Mouse (Mus musculus) midbrain, embryonic 11.5 days (tissue): Measurements from ENCODE around the gene Tmprss6. TPM values are rescaled to one million over a fixed set of nuclear protein-coding genes. Genes with fewer than 3 reads are reported as not detected.

Experiments
- ATAC-seq: fragments of 200-750 bp; cut with Nextera tagmentation; 2 replicates; pipeline ENCODE4 v1.8.0; 2017; ENCODE audit warnings: moderate TSS enrichment, moderate library complexity; ENCODE audit not compliant: low FRiP score
- DNase-seq: peaks from one replicate; pipeline ENCODE4 v3.0.0; 2015; ENCODE audit warnings: low spot score; ENCODE audit errors: missing footprints
- H3K27ac ChIP-seq: fragments of 300-500 bp; sonication (generic); 2 replicates; pipeline ENCODE4 v1.5.1; 2014; ENCODE audit warnings: low read depth, low read length
- H3K27me3 ChIP-seq: fragments of 300-500 bp; sonication (generic); 2 replicates; pipeline ENCODE4 v1.6.1; 2014; ENCODE audit warnings: mild to moderate bottlenecking, low read length, moderate library complexity, mixed read lengths; ENCODE audit not compliant: control insufficient read depth, insufficient read depth
- H3K36me3 ChIP-seq: fragments of 300-500 bp; sonication (generic); 2 replicates; pipeline ENCODE4 v1.6.1; 2014; ENCODE audit warnings: mild to moderate bottlenecking, low read length, moderate library complexity, mixed read lengths; ENCODE audit not compliant: control insufficient read depth, insufficient read depth
- H3K4me1 ChIP-seq: fragments of 300-500 bp; sonication (generic); 2 replicates; pipeline ENCODE4 v1.6.1; 2014; ENCODE audit warnings: low read length; ENCODE audit not compliant: control insufficient read depth, insufficient read depth
- H3K4me2 ChIP-seq: fragments of 300-500 bp; sonication (generic); 2 replicates; pipeline ENCODE4 v1.6.1; 2014; ENCODE audit warnings: mild to moderate bottlenecking, moderate library complexity
- H3K4me3 ChIP-seq: fragments of 300-500 bp; sonication (generic); 2 replicates; pipeline ENCODE4 v1.5.1; 2014; ENCODE audit warnings: low read depth, low read length
- H3K9ac ChIP-seq: fragments of 300-500 bp; sonication (generic); 2 replicates; pipeline ENCODE4 v1.6.1; 2014; ENCODE audit warnings: low read length
- H3K9me3 ChIP-seq: fragments of 300-500 bp; sonication (generic); 2 replicates; pipeline ENCODE4 v1.6.1; 2016; ENCODE audit warnings: low read length; ENCODE audit not compliant: control insufficient read depth
- WGBS: fragments of 180-500 bp; shearing (Covaris S2); extraction: QIAGEN DNeasy Blood & Tissue Kit; methylation state at CpG from one replicate; pipeline ENCODE4 v1.1.7; 2014; 5-methylcytosine and 5-hydroxymethylcytosine counted together
- polyA plus RNA-seq: library from polyadenylated mRNA; unstranded; fragments of >200 nt; fragmentation: Nextera tagmentation; extraction: Ambion mirVana; gene quantifications from 2 replicates; pipeline ENCODE4 v1.2.1, GENCODE M21; 2014

Tmprss6 gene
- polyA plus RNA-seq, 1 experiment from 2014 or later: 0.07 TPM

DNA sequence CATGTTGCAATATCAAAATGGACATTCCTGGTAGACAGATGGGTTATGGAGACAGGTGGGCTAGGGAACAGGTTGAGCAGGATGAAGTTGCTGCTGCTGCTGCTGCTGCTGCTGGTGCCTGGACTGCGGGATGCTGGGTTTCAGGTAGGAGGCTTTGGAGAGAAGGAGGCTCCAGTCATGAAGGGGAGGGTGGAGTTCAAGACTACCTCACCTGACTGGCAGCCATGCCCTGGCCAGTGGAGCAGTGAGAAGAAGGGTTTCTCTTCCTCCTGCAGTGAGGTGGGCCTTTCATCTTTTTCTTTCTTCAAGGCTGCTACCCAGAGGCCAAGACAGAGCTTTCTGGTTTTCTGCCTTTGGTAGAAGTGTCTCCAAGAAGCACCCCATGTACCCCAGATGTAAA is 8.4 kb upstream of the Tmprss6 start:
- no peak overlapping the region for H3K4me3 ChIP-seq
- WGBS: 100% methylated on average over 1 of the region's 1 CpGs
- no peaks in the 10 kb centered on the region for H3K27me3 ChIP-seq
- no peaks in the 10 kb centered on the region for H3K36me3 ChIP-seq
- ATAC-seq (no peak), DNase-seq (no peak)
- H3K9me3 ChIP-seq: no peaks in the 10 kb centered on the region
- no peak overlapping the region for H3K27ac ChIP-seq
- no peak overlapping the region for H3K4me2 ChIP-seq
- no peaks in the 10 kb centered on the region for H3K4me1 ChIP-seq
- H3K9ac ChIP-seq: no peak overlapping the region

DNA sequence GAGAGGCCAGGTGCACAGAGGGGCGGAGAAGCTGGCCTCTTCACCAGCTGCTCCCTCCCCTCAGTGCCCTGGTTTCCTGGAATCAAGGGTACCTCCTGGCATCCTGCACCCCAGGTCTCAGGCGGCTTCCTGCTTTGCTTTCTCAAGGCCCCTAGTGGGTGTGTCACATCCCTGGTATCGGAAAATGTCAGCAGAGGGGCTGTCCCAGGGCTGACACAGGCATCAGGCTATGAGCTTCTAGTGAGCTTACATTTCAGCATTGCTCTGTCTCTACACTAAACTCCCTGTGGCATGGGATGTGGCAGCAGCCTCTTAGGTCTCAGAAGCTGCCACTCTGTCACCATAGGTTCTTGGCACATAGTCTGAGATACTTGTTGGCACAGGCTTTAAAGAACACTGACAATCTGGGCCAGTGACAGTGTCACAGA is 7.2 kb upstream of the Tmprss6 start:
- Histone ChIP-seq H3K9me3 (no peaks in the 10 kb centered on the region), H3K27me3 (no peaks in the 10 kb centered on the region), H3K4me1 (no peaks in the 10 kb centered on the region), H3K36me3 (no peaks in the 10 kb centered on the region), H3K4me3 (no peak overlapping the region), H3K9ac (no peak overlapping the region), H3K27ac (no peak overlapping the region), H3K4me2 (no peak overlapping the region)
- 70% methylated on average over 3 of the region's 3 CpGs for WGBS
- no peak for DNase-seq
- ATAC-seq: no peak

GRCm38 (mm10) chr15:78473442-78473841 is 5.0 kb upstream of the Tmprss6 start:
- H3K9ac ChIP-seq: no peak overlapping the region
- no peak overlapping the region for H3K4me2 ChIP-seq
- 82% methylated on average over 6 of the region's 6 CpGs for WGBS
- H3K27me3 ChIP-seq: no peaks in the 10 kb centered on the region
- no peaks in the 10 kb centered on the region for H3K4me1 ChIP-seq
- H3K4me3 ChIP-seq: no peak overlapping the region
- H3K27ac ChIP-seq: no peak overlapping the region
- DNase-seq (no peak), ATAC-seq (no peak)
- no peaks in the 10 kb centered on the region for H3K36me3 ChIP-seq
- no peaks in the 10 kb centered on the region for H3K9me3 ChIP-seq

- ATAC-seq (no peak), DNase-seq (no peak)
- Histone ChIP-seq H3K4me2 (no peak overlapping the region), H3K27me3 (no peaks in the 10 kb centered on the region), H3K36me3 (no peaks in the 10 kb centered on the region), H3K4me3 (no peak overlapping the region), H3K4me1 (no peaks in the 10 kb centered on the region), H3K27ac (no peak overlapping the region), H3K9ac (no peak overlapping the region), H3K9me3 (no peaks in the 10 kb centered on the region)
- WGBS: 65% methylated on average over 7 of the region's 7 CpGs
Observed at GRCm38 (mm10) chr15:78471902-78472301, 3.5 kb upstream of the Tmprss6 start.

GRCm38 (mm10) chr15:78470495-78471276 is 2.3 kb upstream of the Tmprss6 start:
- Histone ChIP-seq H3K9me3 (no peaks in the 10 kb centered on the region), H3K27ac (no peak overlapping the region)

DNA sequence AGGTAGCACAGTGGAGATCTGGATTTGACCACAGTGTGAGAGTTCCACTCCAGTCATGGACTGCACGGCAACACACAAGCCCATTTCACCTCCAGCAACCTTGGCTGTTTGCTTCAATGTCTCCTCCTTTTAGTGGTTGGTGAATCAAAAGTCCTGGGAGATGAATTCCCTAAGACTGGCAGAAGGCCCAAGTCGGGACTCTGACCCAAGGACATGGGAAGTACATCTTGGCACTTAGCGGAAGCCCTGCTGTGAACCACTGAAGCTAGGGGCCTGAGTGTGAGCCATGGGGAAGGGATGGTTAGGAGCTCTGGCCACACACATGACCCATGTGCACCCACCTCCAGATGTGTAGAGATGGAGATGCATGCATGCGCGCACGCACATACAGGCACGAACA is 864 bp downstream of the Tmprss6 start:
- no peaks in the 10 kb centered on the region for H3K27me3 ChIP-seq
- no peaks in the 10 kb centered on the region for H3K36me3 ChIP-seq
- ATAC-seq (no peak), DNase-seq (no peak)
- no peaks in the 10 kb centered on the region for H3K9me3 ChIP-seq
- WGBS: 93% methylated on average over 7 of the region's 7 CpGs
- no peaks in the 10 kb centered on the region for H3K4me1 ChIP-seq
- no peak overlapping the region for H3K4me2 ChIP-seq
- H3K9ac ChIP-seq: no peak overlapping the region
- no peak overlapping the region for H3K27ac ChIP-seq
- no peak overlapping the region for H3K4me3 ChIP-seq

More at GRCm38 (mm10) chr15:78470495-78471276, 2.3 kb upstream of the Tmprss6 start:
- Histone ChIP-seq H3K9ac (no peak overlapping the region), H3K36me3 (no peaks in the 10 kb centered on the region), H3K27me3 (no peaks in the 10 kb centered on the region), H3K4me1 (no peaks in the 10 kb centered on the region), H3K4me2 (no peak overlapping the region), H3K4me3 (no peak overlapping the region)
- ATAC-seq: no peak
- DNase-seq: no peak
- 73% methylated on average over 4 of the region's 4 CpGs for WGBS

- H3K4me1 ChIP-seq: no peaks in the 10 kb centered on the region
- no peak overlapping the region for H3K4me2 ChIP-seq
- no peak for DNase-seq
- 38% methylated on average over 6 of the region's 6 CpGs for WGBS
- H3K9me3 ChIP-seq: no peaks in the 10 kb centered on the region
- no peak overlapping the region for H3K9ac ChIP-seq
- H3K27me3 ChIP-seq: no peaks in the 10 kb centered on the region
- H3K36me3 ChIP-seq: no peaks in the 10 kb centered on the region
- H3K27ac ChIP-seq: no peak overlapping the region
- H3K4me3 ChIP-seq: no peak overlapping the region
- no peak for ATAC-seq
Observed at GRCm38 (mm10) chr15:78466809-78467208, 1.6 kb downstream of the Tmprss6 start.

DNA sequence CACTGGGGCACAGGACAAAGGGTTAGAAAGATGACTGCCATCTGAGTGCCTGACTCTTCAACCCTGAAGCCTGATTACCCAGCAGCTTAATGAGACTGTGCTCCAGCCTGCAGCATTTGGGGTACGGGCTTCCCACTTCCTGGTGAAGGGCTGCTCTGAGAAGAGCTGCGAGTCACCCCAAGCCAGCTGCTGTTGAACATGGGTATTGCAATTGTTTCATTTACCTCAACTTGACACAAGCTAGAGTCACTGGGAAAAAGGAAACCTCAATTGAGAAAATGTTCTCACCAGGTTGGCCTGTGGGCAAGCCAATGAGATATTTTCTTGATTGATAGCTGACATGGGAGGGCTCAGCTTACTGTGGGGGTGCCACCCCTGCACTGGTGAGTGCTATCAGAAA is 5.5 kb downstream of the Tmprss6 start:
- H3K27ac ChIP-seq: no peak overlapping the region
- DNase-seq (no peak), ATAC-seq (no peak)
- H3K27me3 ChIP-seq: no peaks in the 10 kb centered on the region; the same call in 1 of the 2 replicates
- H3K9me3 ChIP-seq: no peaks in the 10 kb centered on the region
- 76% methylated on average over 2 of the region's 2 CpGs for WGBS
- no peak overlapping the region for H3K4me3 ChIP-seq
- no peaks in the 10 kb centered on the region for H3K36me3 ChIP-seq
- H3K4me1 ChIP-seq: no peaks in the 10 kb centered on the region
- no peak overlapping the region for H3K9ac ChIP-seq
- no peak overlapping the region for H3K4me2 ChIP-seq

DNA sequence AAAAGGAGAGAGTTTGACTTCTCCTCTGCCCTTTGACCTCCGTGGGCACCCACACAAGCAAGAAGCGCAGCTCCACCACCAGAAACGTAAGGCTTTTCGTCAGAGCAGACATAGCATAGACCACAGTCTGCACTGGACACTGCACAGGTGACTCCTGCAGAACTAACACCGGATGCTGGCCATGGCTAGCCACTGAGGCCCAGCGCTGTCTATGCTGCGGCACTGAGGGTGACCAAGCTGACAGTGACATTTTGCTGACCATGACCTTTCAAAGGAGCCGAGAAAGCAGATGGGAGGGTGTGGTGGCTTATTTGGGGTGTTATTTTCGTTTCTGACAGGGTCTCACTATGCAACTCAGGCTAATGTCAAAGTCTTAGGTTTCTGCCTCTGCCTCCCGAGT is 11.2 kb downstream of the Tmprss6 start:
- no peaks in the 10 kb centered on the region for H3K4me1 ChIP-seq
- H3K27me3 ChIP-seq: no peaks in the 10 kb centered on the region; the same call in 1 of the 2 replicates
- no peak overlapping the region for H3K27ac ChIP-seq
- ATAC-seq (no peak), DNase-seq (no peak)
- whole genome bisulfite sequencing: 84% methylated on average over 10 of the region's 10 CpGs
- H3K4me3 ChIP-seq: no peak overlapping the region
- no peaks in the 10 kb centered on the region for H3K9me3 ChIP-seq
- H3K36me3 ChIP-seq: no peaks in the 10 kb centered on the region
- no peak overlapping the region for H3K9ac ChIP-seq
- no peak overlapping the region for H3K4me2 ChIP-seq
